Mouse (Mus musculus) lung, postnatal 0 days (tissue): Measurements from ENCODE around the gene Pde4d. TPM values are rescaled to one million over a fixed set of nuclear protein-coding genes. Genes with fewer than 3 reads are reported as not detected.

Experiments used
- ATAC-seq: fragments of 200-750 bp; cut with Nextera tagmentation; 2 replicates; pipeline ENCODE4 v1.8.0; 2017; ENCODE audit warnings: moderate library complexity
- DNase-seq: peaks from one replicate; pipeline ENCODE4 v3.0.0-alpha.2; 2016; ENCODE audit warnings: low spot score
- H3K27ac ChIP-seq: fragments of 300-500 bp; sonication (generic); 2 replicates; pipeline ENCODE4 v1.5.1; 2014; ENCODE audit warnings: antibody characterized with exemption, mild to moderate bottlenecking, low read length, mixed read lengths
- H3K27me3 ChIP-seq: fragments of 300-500 bp; sonication (generic); replicated peaks from 2 replicates; pipeline ENCODE4 v1.6.1; 2014; ENCODE audit warnings: low read length, mixed read lengths; ENCODE audit not compliant: insufficient read depth
- H3K36me3 ChIP-seq: fragments of 300-500 bp; sonication (generic); 2 replicates; pipeline ENCODE4 v1.6.1; 2014; ENCODE audit warnings: low read length, mixed read lengths; ENCODE audit not compliant: insufficient read depth
- H3K4me1 ChIP-seq: fragments of 300-500 bp; sonication (generic); 2 replicates; pipeline ENCODE4 v1.6.1; 2014; ENCODE audit warnings: antibody characterized with exemption, low read depth, low read length, mixed read lengths; ENCODE audit not compliant: insufficient read depth
- H3K4me2 ChIP-seq: fragments of 300-500 bp; sonication (generic); replicated peaks from 2 replicates; pipeline ENCODE4 v1.6.1; 2014; ENCODE audit warnings: low read depth, mild to moderate bottlenecking, low read length, moderate library complexity, mixed read lengths
- H3K4me3 ChIP-seq: fragments of 300-500 bp; sonication (generic); 2 replicates; pipeline ENCODE4 v1.5.1; 2014; ENCODE audit warnings: low read depth, low read length
- H3K9ac ChIP-seq: fragments of 300-500 bp; sonication (generic); replicated peaks from 2 replicates; pipeline ENCODE4 v1.6.1; 2014; ENCODE audit warnings: low read depth, mild to moderate bottlenecking
- H3K9me3 ChIP-seq: fragments of 300-500 bp; sonication (generic); 2 replicates; pipeline ENCODE4 v1.6.1; 2016; ENCODE audit warnings: low read length, mixed read lengths
- CTCF ChIP-seq: IDR thresholded peaks from 2 replicates; pipeline ENCODE4 v1.5.1; 2016; ENCODE audit warnings: antibody characterized with exemption, mild to moderate bottlenecking
- EP300 ChIP-seq: IDR thresholded peaks from 2 replicates; pipeline ENCODE4 v1.6.1; 2016; ENCODE audit warnings: antibody characterized with exemption, mild to moderate bottlenecking, control low read depth
- WGBS: fragments of 180-500 bp; shearing (Covaris S2); extraction: QIAGEN DNeasy Blood & Tissue Kit; methylation state at CpG from one replicate; pipeline ENCODE4 v1.1.7; 2014; 5-methylcytosine and 5-hydroxymethylcytosine counted together
- polyA plus RNA-seq: library from polyadenylated mRNA; unstranded; fragments of >200 nt; fragmentation: Nextera tagmentation; extraction: Ambion mirVana; gene quantifications from 2 replicates; pipeline ENCODE4 v1.2.1, GENCODE M21; 2015

The Pde4d gene
- polyA plus RNA-seq, 1 experiment from 2014 or later, result 19.7 TPM

- Histone ChIP-seq H3K9me3 (no peaks in the 10 kb centered on the region), H3K27me3 (no peaks in the 10 kb centered on the region), H3K36me3 (no peaks in the 10 kb centered on the region), H3K4me2 (no peak overlapping the region), H3K27ac (no peak overlapping the region), H3K9ac (no peak overlapping the region), H3K4me3 (no peak overlapping the region), H3K4me1 (no peaks in the 10 kb centered on the region)
- TF ChIP-seq CTCF (no peak), EP300 (no peak)
- WGBS, result 85% methylated on average over 6 of the region's 6 CpGs
- DNase-seq, result no peak
- ATAC-seq, result no peak
Observed at GRCm38 (mm10) chr13:108825501-108825900, 375.8 kb downstream of the Pde4d start.

- no peak for DNase-seq
- no peaks in the 10 kb centered on the region for H3K36me3 ChIP-seq
- TF ChIP-seq EP300, result no peak
- TF ChIP-seq CTCF, result no peak
- H3K27me3 ChIP-seq, result no peaks in the 10 kb centered on the region
- H3K9me3 ChIP-seq, result no peaks in the 10 kb centered on the region
- no peak for ATAC-seq
- no peak overlapping the region for H3K27ac ChIP-seq
- H3K4me1 ChIP-seq, result no peaks in the 10 kb centered on the region
- no peak overlapping the region for H3K4me2 ChIP-seq
- WGBS, result 100% methylated on average over 1 of the region's 1 CpGs
- no peak overlapping the region for H3K9ac ChIP-seq
- no peak overlapping the region for H3K4me3 ChIP-seq
Observed at GRCm38 (mm10) chr13:108834197-108834596, 384.4 kb downstream of the Pde4d start.

- Histone ChIP-seq H3K4me1 (no peaks in the 10 kb centered on the region), H3K9ac (no peak overlapping the region), H3K4me2 (no peak overlapping the region), H3K27me3 (no peaks in the 10 kb centered on the region), H3K4me3 (no peak overlapping the region), H3K9me3 (no peaks in the 10 kb centered on the region), H3K36me3 (no peaks in the 10 kb centered on the region), H3K27ac (no peak overlapping the region)
- DNase-seq (no peak), ATAC-seq (no peak)
- WGBS, result 65% methylated on average over 3 of the region's 3 CpGs
- TF ChIP-seq CTCF (no peak), EP300 (no peak)
Observed at GRCm38 (mm10) chr13:108836314-108836713, 386.6 kb downstream of the Pde4d start.

- ATAC-seq (no peak), DNase-seq (no peak)
- H3K27ac ChIP-seq, result no peak overlapping the region
- no peak for TF ChIP-seq EP300
- no peak for TF ChIP-seq CTCF
- no peak overlapping the region for H3K4me3 ChIP-seq
- H3K4me2 ChIP-seq, result no peak overlapping the region
- no peaks in the 10 kb centered on the region for H3K27me3 ChIP-seq
- 26% methylated on average over 7 of the region's 7 CpGs for WGBS
- H3K9me3 ChIP-seq, result no peaks in the 10 kb centered on the region
- H3K9ac ChIP-seq, result no peak overlapping the region
- H3K4me1 ChIP-seq, result no peaks in the 10 kb centered on the region
- no peaks in the 10 kb centered on the region for H3K36me3 ChIP-seq
Observed at GRCm38 (mm10) chr13:108839142-108839541, 389.4 kb downstream of the Pde4d start.

- no peak overlapping the region for H3K4me3 ChIP-seq
- no peaks in the 10 kb centered on the region for H3K36me3 ChIP-seq
- ATAC-seq (no peak), DNase-seq (no peak)
- 29% methylated on average over 5 of the region's 5 CpGs for whole genome bisulfite sequencing
- H3K4me1 ChIP-seq, result no peaks in the 10 kb centered on the region
- TF ChIP-seq CTCF, result no peak
- TF ChIP-seq EP300, result no peak
- H3K4me2 ChIP-seq, result no peak overlapping the region
- H3K9me3 ChIP-seq, result no peaks in the 10 kb centered on the region
- no peak overlapping the region for H3K9ac ChIP-seq
- no peaks in the 10 kb centered on the region for H3K27me3 ChIP-seq
- no peak overlapping the region for H3K27ac ChIP-seq
Observed at GRCm38 (mm10) chr13:108854090-108854489, 404.3 kb downstream of the Pde4d start.

GRCm38 (mm10) chr13:108856776-108857435 lies 407.2 kb downstream of the Pde4d start:
- Histone ChIP-seq H3K27me3 (no peaks in the 10 kb centered on the region), H3K36me3 (no peaks in the 10 kb centered on the region), H3K4me2 (no peak overlapping the region), H3K9ac (no peak overlapping the region), H3K4me1 (no peaks in the 10 kb centered on the region), H3K4me3 (no peak overlapping the region), H3K27ac (no peak overlapping the region), H3K9me3 (no peaks in the 10 kb centered on the region)
- ATAC-seq (no peak), DNase-seq (no peak)
- TF ChIP-seq CTCF, result no peak
- no peak for TF ChIP-seq EP300
- 72% methylated on average over 6 of the region's 6 CpGs for WGBS

GRCm38 (mm10) chr13:108859336-108859735 lies 409.6 kb downstream of the Pde4d start:
- Histone ChIP-seq H3K4me3 (no peak overlapping the region), H3K4me2 (no peak overlapping the region), H3K4me1 (no peaks in the 10 kb centered on the region), H3K36me3 (no peaks in the 10 kb centered on the region), H3K9me3 (no peaks in the 10 kb centered on the region), H3K27ac (no peak overlapping the region), H3K9ac (no peak overlapping the region), H3K27me3 (no peaks in the 10 kb centered on the region)
- WGBS, result 81% methylated on average over 3 of the region's 3 CpGs
- no peak for TF ChIP-seq CTCF
- TF ChIP-seq EP300, result no peak
- no peak for ATAC-seq
- DNase-seq, result no peak
